Mouse (Mus musculus) CH12.LX (cell line): ENCODE measurements around the gene Trpv4. TPM values are rescaled to one million over a fixed set of nuclear protein-coding genes. Genes with fewer than 3 reads are reported as not detected.
A peak's percentile ranks its signal among the peaks of the same experiment; 100 is the strongest.

Experiments
- DNase-seq: peaks from one replicate; pipeline ENCODE4 v3.0.0-alpha.2; 2013; ENCODE audit errors: extremely low read depth
- H3K27ac ChIP-seq: 2 replicates; pipeline ENCODE4 v1.5.1; 2012; ENCODE audit warnings: low read depth, mild to moderate bottlenecking, control low read depth, moderate library complexity; ENCODE audit not compliant: insufficient read depth
- H3K27me3 ChIP-seq: replicated peaks from 2 replicates; pipeline ENCODE3; 2012; ENCODE audit warnings: inconsistent platforms
- H3K36me3 ChIP-seq, 2 experiments: replicated peaks in 1 of 2; 2 replicates each; pipeline versions ENCODE3 to v1.6.1; 2012; ENCODE audit warnings: inconsistent platforms in 1 of 2, low read length in 1 of 2, mild to moderate bottlenecking in 1 of 2, mixed read lengths in 1 of 2, moderate library complexity in 1 of 2; ENCODE audit not compliant: control insufficient read depth in 1 of 2, insufficient read depth in 1 of 2
- H3K4me1 ChIP-seq, 2 experiments: 2 replicates each; pipeline ENCODE4 v1.6.1; 2012; ENCODE audit warnings: inconsistent platforms in 1 of 2, moderate library complexity in 1 of 2; ENCODE audit not compliant: insufficient read depth in 2 of 2, control insufficient read depth in 1 of 2
- H3K4me2 ChIP-seq: 2 replicates; pipeline ENCODE4 v1.6.1; 2012; ENCODE audit warnings: low read depth, mild to moderate bottlenecking, control low read depth; ENCODE audit not compliant: poor library complexity, insufficient read depth, severe bottlenecking
- H3K4me3 ChIP-seq, 3 experiments: fragments of 150-350 bp in 1 of 3; sonication (generic) in 1 of 3; replicated peaks in 1 of 3; 2 replicates each; pipeline versions ENCODE3 to v1.5.1; 2011 to 2012; ENCODE audit warnings: low read depth in 2 of 3, low read length in 2 of 3, mild to moderate bottlenecking in 2 of 3, moderate library complexity in 2 of 3, control low read depth in 1 of 3, improper control_type of control experiment in 1 of 3, inconsistent platforms in 1 of 3, mixed read lengths in 1 of 3; ENCODE audit not compliant: poor library complexity in 1 of 3
- H3K79me2 ChIP-seq: replicated peaks from 2 replicates; pipeline ENCODE4 v1.6.1; 2012; ENCODE audit warnings: mild to moderate bottlenecking, moderate library complexity; ENCODE audit not compliant: control insufficient read depth, poor library complexity, insufficient read depth, severe bottlenecking; ENCODE audit errors: extremely low read depth
- H3K9ac ChIP-seq: 2 replicates; pipeline ENCODE4 v1.6.1; 2012; ENCODE audit warnings: low read depth, mild to moderate bottlenecking, control low read depth, moderate library complexity; ENCODE audit not compliant: insufficient read depth
- H3K9me3 ChIP-seq: replicated peaks from 2 replicates; pipeline ENCODE3; 2012; ENCODE audit warnings: low read length, inconsistent platforms, mixed read lengths
- BHLHE40 ChIP-seq: IDR thresholded peaks from 2 replicates; pipeline ENCODE4 v1.6.1; 2011; ENCODE audit warnings: mild to moderate bottlenecking, low read depth, low read length, improper control_type of control experiment
- CHD1 ChIP-seq: IDR thresholded peaks from 2 replicates; pipeline ENCODE4 v1.6.1; 2012; ENCODE audit warnings: low read depth, low read length, improper control_type of control experiment, inconsistent platforms
- CHD2 ChIP-seq: IDR thresholded peaks from 2 replicates; pipeline ENCODE4 v1.6.1; 2011; ENCODE audit warnings: low read length, improper control_type of control experiment
- CTCF ChIP-seq, 2 experiments: IDR thresholded peaks in 1 of 2; conservative IDR thresholded peaks in 1 of 2; 2 replicates each; pipeline ENCODE4 v1.5.1; 2011 to 2012; ENCODE audit warnings: low read depth in 2 of 2, low read length in 2 of 2, improper control_type of control experiment in 1 of 2, inconsistent platforms in 1 of 2, mild to moderate bottlenecking in 1 of 2, moderate library complexity in 1 of 2
- E2F4 ChIP-seq: IDR thresholded peaks from 2 replicates; pipeline ENCODE4 v1.6.1; 2011; ENCODE audit warnings: low read depth, low read length, improper control_type of control experiment; ENCODE audit not compliant: insufficient replicate concordance
- ELF1 ChIP-seq: IDR thresholded peaks from 2 replicates; pipeline ENCODE4 v1.6.1; 2014; ENCODE audit warnings: low read depth, mild to moderate bottlenecking, inconsistent platforms, low read length, improper control_type of control experiment
- EP300 ChIP-seq: IDR thresholded peaks from 2 replicates; pipeline ENCODE4 v1.6.1; 2011; ENCODE audit warnings: low read length, improper control_type of control experiment
- ETS1 ChIP-seq: conservative IDR thresholded peaks from 2 replicates; pipeline ENCODE4 v1.6.1; 2012; ENCODE audit warnings: low read depth, mild to moderate bottlenecking, inconsistent platforms, low read length, improper control_type of control experiment, moderate library complexity
- GABPA ChIP-seq: IDR thresholded peaks from 2 replicates; pipeline ENCODE4 v1.6.1; 2012; ENCODE audit warnings: low read depth, low read length, improper control_type of control experiment, inconsistent platforms; ENCODE audit not compliant: insufficient replicate concordance
- HCFC1 ChIP-seq: IDR thresholded peaks from 2 replicates; pipeline ENCODE4 v1.6.1; 2012; ENCODE audit warnings: low read depth, mild to moderate bottlenecking, inconsistent platforms, low read length, improper control_type of control experiment
- IRF4 ChIP-seq: IDR thresholded peaks from 2 replicates; pipeline ENCODE4 v1.6.1; 2014; ENCODE audit warnings: low read depth, mild to moderate bottlenecking, inconsistent platforms, low read length, improper control_type of control experiment
- JUN ChIP-seq: IDR thresholded peaks from 2 replicates; pipeline ENCODE4 v1.6.1; 2011; ENCODE audit warnings: low read depth, mild to moderate bottlenecking, low read length, improper control_type of control experiment, moderate library complexity; ENCODE audit not compliant: insufficient read depth
- JUND ChIP-seq: conservative IDR thresholded peaks from 2 replicates; pipeline ENCODE4 v1.6.1; 2011; ENCODE audit warnings: low read depth, low read length, improper control_type of control experiment
- KAT2A ChIP-seq: IDR thresholded peaks from 2 replicates; pipeline ENCODE4 v1.6.1; 2012; ENCODE audit warnings: low read length, improper control_type of control experiment, inconsistent platforms; ENCODE audit not compliant: insufficient replicate concordance
- MAFK ChIP-seq: IDR thresholded peaks from 2 replicates; pipeline ENCODE4 v1.6.1; 2011; ENCODE audit warnings: low read length, improper control_type of control experiment; ENCODE audit not compliant: insufficient replicate concordance
- MAX ChIP-seq: IDR thresholded peaks from 2 replicates; pipeline ENCODE4 v1.6.1; 2011; ENCODE audit warnings: low read length, improper control_type of control experiment
- MAZ ChIP-seq: IDR thresholded peaks from 2 replicates; pipeline ENCODE4 v1.6.1; 2012; ENCODE audit warnings: low read depth, mild to moderate bottlenecking, inconsistent platforms, low read length, improper control_type of control experiment, moderate library complexity
- MEF2A ChIP-seq: IDR thresholded peaks from 2 replicates; pipeline ENCODE4 v1.6.1; 2014; ENCODE audit warnings: low read depth, mild to moderate bottlenecking, inconsistent platforms, low read length, improper control_type of control experiment, borderline replicate concordance
- MXI1 ChIP-seq: IDR thresholded peaks from 2 replicates; pipeline ENCODE4 v1.6.1; 2011; ENCODE audit warnings: mild to moderate bottlenecking, low read depth, low read length, improper control_type of control experiment
- MYC ChIP-seq: IDR thresholded peaks from 2 replicates; pipeline ENCODE4 v1.6.1; 2011; ENCODE audit warnings: low read depth, mild to moderate bottlenecking, improper control_type of control experiment, low read length
- NELFE ChIP-seq: IDR thresholded peaks from 2 replicates; pipeline ENCODE4 v1.6.1; 2011; ENCODE audit warnings: low read depth, low read length, improper control_type of control experiment
- NRF1 ChIP-seq: IDR thresholded peaks from 2 replicates; pipeline ENCODE4 v1.6.1; 2014; ENCODE audit warnings: low read depth, mild to moderate bottlenecking, inconsistent platforms, low read length, improper control_type of control experiment, moderate library complexity
- PAX5 ChIP-seq: IDR thresholded peaks from 2 replicates; pipeline ENCODE4 v1.6.1; 2012; ENCODE audit warnings: low read length, inconsistent platforms, mixed read lengths
- POLR2A ChIP-seq: IDR thresholded peaks from 2 replicates; pipeline ENCODE4 v1.6.1; 2011; ENCODE audit warnings: low read depth, mild to moderate bottlenecking, improper control_type of control experiment, low read length
- POLR2AphosphoS2 ChIP-seq: IDR thresholded peaks from 2 replicates; pipeline ENCODE4 v1.6.1; 2011; ENCODE audit warnings: low read depth, low read length, improper control_type of control experiment
- RAD21 ChIP-seq: IDR thresholded peaks from 2 replicates; pipeline ENCODE4 v1.6.1; 2011; ENCODE audit warnings: low read depth, mild to moderate bottlenecking, low read length, improper control_type of control experiment, moderate library complexity
- RCOR1 ChIP-seq: conservative IDR thresholded peaks from 2 replicates; pipeline ENCODE4 v1.6.1; 2012; ENCODE audit warnings: low read depth, mild to moderate bottlenecking, inconsistent platforms, low read length, improper control_type of control experiment
- SIN3A ChIP-seq: IDR thresholded peaks from 2 replicates; pipeline ENCODE4 v1.6.1; 2012; ENCODE audit warnings: low read length, improper control_type of control experiment, inconsistent platforms
- SMC3 ChIP-seq: IDR thresholded peaks from 2 replicates; pipeline ENCODE4 v1.6.1; 2011; ENCODE audit warnings: low read depth, low read length, improper control_type of control experiment
- TBP ChIP-seq: conservative IDR thresholded peaks from 2 replicates; pipeline ENCODE4 v1.6.1; 2011; ENCODE audit warnings: low read depth, low read length, improper control_type of control experiment
- TCF12 ChIP-seq: IDR thresholded peaks from 2 replicates; pipeline ENCODE4 v1.6.1; 2014; ENCODE audit warnings: low read depth, mild to moderate bottlenecking, inconsistent platforms, low read length, improper control_type of control experiment
- UBTF ChIP-seq: IDR thresholded peaks from 2 replicates; pipeline ENCODE4 v1.6.1; 2012; ENCODE audit warnings: low read depth, mild to moderate bottlenecking, inconsistent platforms, low read length, improper control_type of control experiment, moderate library complexity
- USF1 ChIP-seq: IDR thresholded peaks from 2 replicates; pipeline ENCODE4 v1.6.1; 2014; ENCODE audit warnings: low read depth, mild to moderate bottlenecking, inconsistent platforms, low read length, improper control_type of control experiment
- USF2 ChIP-seq: conservative IDR thresholded peaks from 2 replicates; pipeline ENCODE4 v1.6.1; 2011; ENCODE audit warnings: low read depth, low read length, improper control_type of control experiment
- ZC3H11A ChIP-seq: IDR thresholded peaks from 2 replicates; pipeline ENCODE4 v1.6.1; 2012; ENCODE audit warnings: low read depth, mild to moderate bottlenecking, inconsistent platforms, low read length, improper control_type of control experiment
- ZKSCAN1 ChIP-seq: IDR thresholded peaks from 2 replicates; pipeline ENCODE4 v1.6.1; 2012; ENCODE audit warnings: low read depth, inconsistent platforms, low read length, improper control_type of control experiment, borderline replicate concordance
- ZMIZ1 ChIP-seq: IDR thresholded peaks from 2 replicates; pipeline ENCODE4 v1.6.1; 2012; ENCODE audit warnings: low read depth, mild to moderate bottlenecking, inconsistent platforms, low read length, improper control_type of control experiment
- ZNF384 ChIP-seq: IDR thresholded peaks from 2 replicates; pipeline ENCODE4 v1.6.1; 2012; ENCODE audit warnings: low read depth, low read length, improper control_type of control experiment, inconsistent platforms
- dilution Hi-C: fragments of 300-500 bp; cut with MboI; formaldehyde crosslinking; loops from 2 replicates; pipeline ENCODE4 v1.14.3; 2020; ENCODE audit warnings: low sequenced_read_pairs; ENCODE audit not compliant: extremely low pct_unique_long_range_greater_than_20kb, extremely low pct_ligation_motif_present
- in situ Hi-C: fragments of 300-500 bp; cut with MboI; formaldehyde crosslinking; loops from 3 replicates; pipeline ENCODE4 v1.14.3; 2019; ENCODE audit warnings: low sequenced_read_pairs, low pct_ligation_motif_present, low pct_unique_long_range_greater_than_20kb, mixed read lengths
- polyA plus RNA-seq: library from polyadenylated mRNA; unstranded; fragments of >175 nt; gene quantifications from 2 replicates; pipeline ENCODE4 v1.2.1, GENCODE M21; 2012; ENCODE audit warnings: low read depth; ENCODE audit not compliant: insufficient read length
- total RNA-seq, 2 experiments: library from RNA; depleted of rRNA; stranded (reverse); fragments of 300-350 nt in 1 of 2; fragments of >200 nt in 1 of 2; gene quantifications; 2 replicates each; pipeline ENCODE4 v1.2.3; 2012 to 2014

The Trpv4 gene
- total and polyA plus RNA-seq, 3 experiments = 0.24 TPM; not detected in 2

DNA sequence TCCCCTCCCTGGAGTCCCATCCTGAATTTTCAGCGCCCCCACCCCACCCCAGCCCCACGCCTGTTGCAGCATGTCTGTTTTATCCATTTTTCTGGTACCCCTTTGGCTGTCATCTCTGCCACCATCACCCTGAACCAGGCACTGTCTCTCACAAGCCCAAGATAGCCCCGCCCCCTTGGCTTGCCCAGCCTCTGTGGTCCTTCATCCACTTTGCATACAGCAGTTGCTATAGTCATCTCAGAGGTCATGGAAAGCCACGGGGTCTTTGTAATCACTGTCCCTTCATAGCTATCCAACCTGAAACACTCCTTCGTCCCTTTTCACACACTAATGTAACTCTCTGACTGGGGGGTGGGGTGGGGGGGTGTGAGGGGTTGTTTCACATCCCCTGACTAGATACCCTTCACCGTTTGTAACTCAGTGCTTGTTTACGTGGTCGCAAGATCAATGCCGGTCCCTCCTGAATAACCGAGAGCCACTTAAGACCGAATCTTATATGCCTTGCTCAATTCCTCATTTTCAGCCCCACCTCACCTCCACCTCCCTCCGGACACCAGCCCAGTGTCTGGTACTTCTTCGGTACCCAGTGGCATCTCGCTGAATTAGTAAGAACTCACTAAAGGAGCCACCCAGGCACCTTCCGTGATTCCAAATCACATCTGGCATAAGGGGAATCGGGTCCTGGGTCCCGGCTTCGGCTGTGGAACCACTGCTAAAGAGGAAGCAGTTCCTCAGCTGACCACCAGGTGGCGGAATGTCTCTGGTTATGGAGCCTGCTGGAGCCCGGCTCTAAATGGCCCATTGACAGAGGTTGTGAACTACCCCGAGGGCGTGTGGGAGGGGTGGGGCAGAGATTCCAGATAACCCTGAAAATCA lies 19.2 kb downstream of the Trpv4 start:
- peaks cover 3 to 25% of the 10 kb centered on the region in 2 experiments; a peak in 3 of 4 replicates for H3K4me1 ChIP-seq
- in situ Hi-C loops (no loop called here), dilution Hi-C loops (no loop called here)
- H3K9ac ChIP-seq = 0 out of 2 replicates have a peak overlapping the region, but pooled peaks have one; percentile 30
- peaks cover 25% of the 10 kb centered on the region for H3K27me3 ChIP-seq
- H3K79me2 ChIP-seq = no peaks in the 10 kb centered on the region
- H3K36me3 ChIP-seq = no peaks in the 10 kb centered on the region
- DNase-seq = peak; percentile 85
- H3K27ac ChIP-seq = no peak overlapping the region
- peak overlapping the region; percentile 24 to 26 (median 26) for H3K4me3 ChIP-seq
- TF ChIP-seq NRF1 = no peak
- TF ChIP-seq USF1 = no peak
- TF ChIP-seq ZC3H11A = peak; percentile 68
- TF ChIP-seq MEF2A = no peak
- peak; percentile 89 for TF ChIP-seq RAD21
- TF ChIP-seq GABPA = no peak
- TF ChIP-seq JUN = no peak
- no peak for TF ChIP-seq EP300
- TF ChIP-seq HCFC1 = no peak; the same call in 1 of the 2 replicates
- no peak for TF ChIP-seq POLR2A
- TF ChIP-seq ELF1 = peak; percentile 60
- TF ChIP-seq MXI1 = peak; percentile 80
- TF ChIP-seq IRF4 = peak; percentile 51
- no peak for TF ChIP-seq E2F4
- 0 out of 2 replicates have a peak, but pooled peaks have one; percentile 18 for TF ChIP-seq BHLHE40
- TF ChIP-seq ZKSCAN1 = no peak
- peak; percentile 67; the same call in 1 of the 2 replicates for TF ChIP-seq MAZ
- TF ChIP-seq TCF12 = no peak
- no peak for TF ChIP-seq PAX5
- no peak for TF ChIP-seq JUND
- TF ChIP-seq MYC = no peak
- TF ChIP-seq SMC3 = peak; percentile 95
- TF ChIP-seq UBTF = peak; percentile 59; the same call in 1 of the 2 replicates
- peak; percentile 13; the same call in 1 of the 2 replicates for TF ChIP-seq MAX
- no peak for TF ChIP-seq CHD1
- no peak for TF ChIP-seq KAT2A
- TF ChIP-seq NELFE = peak; percentile 58; the same call in 1 of the 2 replicates
- TF ChIP-seq SIN3A = peak; percentile 80; the same call in 1 of the 2 replicates
- TF ChIP-seq POLR2AphosphoS2 = no peak
- no peak for TF ChIP-seq ZMIZ1
- TF ChIP-seq CHD2 = no peak
- TF ChIP-seq ETS1 = no peak
- TF ChIP-seq USF2 = no peak
- TF ChIP-seq RCOR1 = 0 out of 2 replicates have a peak, but pooled peaks have one; percentile 43
- no peak for TF ChIP-seq MAFK
- peak; percentile 79 to 97 for TF ChIP-seq CTCF (conservative IDR thresholded peaks at IDR 0.05 in 1 of 2, IDR thresholded peaks at IDR 0.05 in 1 of 2; ENCODE audit: low read depth in 2 of 2, low read length in 2 of 2)
- TF ChIP-seq TBP = no peak
- TF ChIP-seq ZNF384 = no peak
- TF ChIP-seq, all 38 proteins: peak for 14
- Histone ChIP-seq H3K4me2 (peak overlapping the region; percentile 99), H3K9me3 (no peaks in the 10 kb centered on the region)
